30 mouse cellular contexts compared by ENCODE assay signal in the genomic region with DNA sequence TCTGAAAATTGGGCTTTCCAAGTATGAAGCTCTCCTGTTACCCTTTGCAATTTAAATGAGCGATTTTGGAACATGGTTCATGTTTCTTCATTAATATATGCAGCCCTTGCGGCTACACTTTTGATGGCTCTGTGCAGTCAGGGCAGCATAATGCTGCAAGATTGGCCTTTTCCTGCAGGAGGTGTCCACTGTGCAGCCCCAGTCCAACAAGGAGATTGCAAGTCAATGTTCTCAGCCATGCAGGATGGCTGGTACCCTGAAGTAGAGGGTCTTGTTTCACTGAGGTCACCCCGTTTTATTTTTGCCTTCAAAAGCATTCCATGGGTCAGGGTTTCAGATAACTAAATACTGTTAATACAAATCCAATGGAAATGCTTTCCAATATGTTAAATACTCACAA.
A peak's percentile ranks its signal among the peaks of the same experiment; 100 is the strongest.
DNase-seq lines count a peak whose midpoint lies in the region; ATAC-seq lines count a peak whose summit lies in the region.
"Had no signal": no experiment of that assay in that cellular context is flagged by ENCODE, and none has a peak within 500 bp of the region (broad histone marks: within the 10 kb centered on the region; RNA-seq: fewer than 3 reads in every experiment).

No protein-coding gene starts in this region.

- no peak overlapping the region for H3K4me2 ChIP-seq in embryonic facial prominence, embryonic 14.5 days (ENCODE audit: low read depth, low read length)
- no peak overlapping the region for H3K4me2 ChIP-seq in limb, embryonic 12.5 days
- H3K4me2 ChIP-seq: embryonic facial prominence, embryonic 12.5 days; forebrain, embryonic 12.5 days; heart, embryonic 12.5 days; hindbrain, embryonic 13.5 days; limb, embryonic 13.5 days; liver, embryonic 11.5 days; lung, embryonic 15.5 days; midbrain, embryonic 11.5 days; neural tube, embryonic 12.5 days had no signal

- ATAC-seq in embryonic facial prominence, embryonic 14.5 days (ENCODE audit: low read depth): no peak
- peak; percentile 3; the same call in 1 of the 2 replicates for ATAC-seq in limb, embryonic 12.5 days (ENCODE audit: insufficient number of reproducible peaks, insufficient read depth, low FRiP score, low TSS enrichment, low read depth)
- ATAC-seq: intestine, embryonic 16.5 days had no signal

- 28% methylated on average over 3 of the region's 3 CpGs for WGBS in embryonic facial prominence, embryonic 14.5 days
- whole genome bisulfite sequencing in limb, embryonic 12.5 days: 41% methylated on average over 3 of the region's 3 CpGs

- DNase-seq in embryo, embryonic 10 days (ENCODE audit: low spot score): peak; percentile 6
- DNase-seq in embryo, embryonic 9.5 days (ENCODE audit: extremely low spot score): no peak
- DNase-seq in kidney, adult 9 months: peak; percentile 23
- no peak for DNase-seq in kidney, adult 18-20 months
- peak; percentile 5 for DNase-seq in embryonic facial prominence, embryonic 14.5 days (ENCODE audit: low spot score)
- DNase-seq in B cell, adult 2 months: no peak
- no peak for DNase-seq in left cerebral cortex, postnatal 4 days
- DNase-seq: adrenal gland, postnatal 14 days; cerebellum, adult 11 months; cerebellum, adult 9-10 months; cerebellum, postnatal 36 days; gastrocnemius, postnatal 14 days; heart, adult 11 months; heart, postnatal 4 days; layer of hippocampus, postnatal 36 days; thymus, adult 2 months had no signal

- no peak overlapping the region for H3K9ac ChIP-seq in embryonic facial prominence, embryonic 14.5 days (ENCODE audit: low read depth, low read length)
- H3K9ac ChIP-seq in limb, embryonic 12.5 days (replicated peaks): no peak overlapping the region
- H3K9ac ChIP-seq: embryonic facial prominence, embryonic 12.5 days; forebrain, embryonic 12.5 days; heart, embryonic 12.5 days; hindbrain, embryonic 13.5 days; limb, embryonic 13.5 days; lung, embryonic 15.5 days; neural tube, embryonic 12.5 days had no signal

- no peaks in the 10 kb centered on the region for H3K27me3 ChIP-seq in embryonic facial prominence, embryonic 14.5 days (replicated peaks; ENCODE audit: control insufficient read depth, insufficient read depth, low read length)
- H3K27me3 ChIP-seq in limb, embryonic 12.5 days: no peaks in the 10 kb centered on the region
- H3K27me3 ChIP-seq: embryonic facial prominence, embryonic 12.5 days; forebrain, embryonic 12.5 days; heart, embryonic 12.5 days; hindbrain, embryonic 13.5 days; limb, embryonic 13.5 days; lung, embryonic 15.5 days; neural tube, embryonic 12.5 days had no signal

- H3K4me3 ChIP-seq in embryonic facial prominence, embryonic 14.5 days (ENCODE audit: low read depth, low read length): no peak overlapping the region
- no peak overlapping the region for H3K4me3 ChIP-seq in limb, embryonic 12.5 days (replicated peaks)
- H3K4me3 ChIP-seq: embryonic facial prominence, embryonic 12.5 days; erythroblast, embryonic 14.5 days; forebrain, embryonic 12.5 days; heart, embryonic 12.5 days; hindbrain, embryonic 13.5 days; limb, embryonic 13.5 days; lung, embryonic 15.5 days; myocyte; neural tube, embryonic 12.5 days had no signal

- H3K4me1 ChIP-seq in embryonic facial prominence, embryonic 14.5 days (ENCODE audit: control insufficient read depth, insufficient read depth, low read length): peaks cover 7% of the 10 kb centered on the region; the same call in 1 of the 2 replicates
- peaks cover 14% of the 10 kb centered on the region for H3K4me1 ChIP-seq in limb, embryonic 12.5 days (replicated peaks)
- H3K4me1 ChIP-seq: forebrain, embryonic 12.5 days; heart, embryonic 12.5 days; hindbrain, embryonic 13.5 days; lung, embryonic 15.5 days; neural tube, embryonic 12.5 days had no signal

- intact Hi-C loops in left cerebral cortex, postnatal 4 days (cut with DNase I): no loop called here

- H3K9me3 ChIP-seq in embryonic facial prominence, embryonic 14.5 days (ENCODE audit: control insufficient read depth, low read length): no peaks in the 10 kb centered on the region
- no peaks in the 10 kb centered on the region for H3K9me3 ChIP-seq in limb, embryonic 12.5 days
- H3K9me3 ChIP-seq: embryonic facial prominence, embryonic 12.5 days; forebrain, embryonic 12.5 days; G1E; heart, embryonic 12.5 days; hindbrain, embryonic 13.5 days; limb, embryonic 13.5 days; lung, embryonic 15.5 days; neural tube, embryonic 12.5 days had no signal

- no peak overlapping the region for H3K27ac ChIP-seq in embryonic facial prominence, embryonic 14.5 days (replicated peaks; ENCODE audit: low read depth, low read length)
- peak overlapping the region; percentile 35; the same call in 1 of the 2 replicates for H3K27ac ChIP-seq in limb, embryonic 12.5 days
- H3K27ac ChIP-seq: embryonic facial prominence, embryonic 12.5 days; forebrain, embryonic 12.5 days; hindbrain, embryonic 13.5 days; limb, embryonic 13.5 days; lung, embryonic 15.5 days; neural tube, embryonic 12.5 days had no signal

- no peaks in the 10 kb centered on the region for H3K36me3 ChIP-seq in embryonic facial prominence, embryonic 14.5 days (ENCODE audit: control insufficient read depth, insufficient read depth, low read length)
- no peaks in the 10 kb centered on the region for H3K36me3 ChIP-seq in limb, embryonic 12.5 days
- H3K36me3 ChIP-seq: embryonic facial prominence, embryonic 12.5 days; forebrain, embryonic 12.5 days; G1E; heart, embryonic 12.5 days; hindbrain, embryonic 13.5 days; limb, embryonic 13.5 days; lung, embryonic 15.5 days; neural tube, embryonic 12.5 days had no signal

Comparison
In these comparisons a context has a peak if more than half of its experiments do, and no peak if none do; other contexts are left out.
1. DNase-seq: peak in embryo, embryonic 10 days (single experiment), kidney, adult 9 months (single experiment) and embryonic facial prominence, embryonic 14.5 days (single experiment); none in embryo, embryonic 9.5 days (single experiment), kidney, adult 18-20 months (single experiment), B cell, adult 2 months (0 of 2) and left cerebral cortex, postnatal 4 days (single experiment).